Mouse (Mus musculus): ENCODE results near the gene Gm4952.

DNA sequence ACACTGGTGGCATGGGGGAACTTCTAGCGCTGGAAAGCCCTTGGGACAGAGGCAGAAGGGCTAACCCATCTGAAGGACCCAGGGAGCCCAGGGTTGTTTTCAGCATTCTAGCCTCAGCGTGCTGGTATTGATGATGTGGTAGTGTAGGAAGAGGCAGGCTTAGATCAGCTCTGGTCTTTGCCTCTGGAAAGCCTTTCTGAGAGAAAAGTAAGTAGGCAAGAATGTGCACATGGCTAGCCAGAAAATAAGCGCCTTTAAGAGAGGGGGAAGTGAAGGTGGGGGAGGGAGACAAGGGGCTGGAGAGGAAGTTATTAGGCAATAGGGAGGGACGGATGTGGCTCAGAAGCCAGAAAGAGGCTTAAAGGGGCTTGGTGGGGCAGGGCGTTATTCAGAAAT is 25.8 kb upstream of the Gm4952 start:
- TF ChIP-seq CTCF (IDR thresholded peaks at IDR 0.05; ENCODE audit: extremely low read depth, insufficient read depth, low read length) (no peak), POLR2A (IDR thresholded peaks at IDR 0.05; ENCODE audit: extremely low read depth, insufficient read depth, low read length) (no peak)

Measured in cortical plate, adult 2 months (tissue).